Mouse (Mus musculus) midbrain, embryonic 12.5 days (tissue): ENCODE data around the gene Paqr9. TPM values are rescaled to one million over a fixed set of nuclear protein-coding genes. Genes with fewer than 3 reads are reported as not detected.
"Not testable (repeated sequence)": the region's sequence is repeated elsewhere in the genome, so short reads cannot be mapped to it uniquely, and the experiment has no call there.

Experiments
- ATAC-seq: fragments of 200-750 bp; cut with Nextera tagmentation; 2 replicates; pipeline ENCODE4 v1.8.0; 2017; ENCODE audit warnings: low read depth, moderate TSS enrichment, moderate library complexity; ENCODE audit not compliant: low FRiP score
- H3K27ac ChIP-seq: fragments of 300-500 bp; sonication (generic); replicated peaks from 2 replicates; pipeline ENCODE4 v1.5.1; 2016; ENCODE audit warnings: mild to moderate bottlenecking
- H3K27me3 ChIP-seq: fragments of 300-500 bp; sonication (generic); 2 replicates; pipeline ENCODE4 v1.6.1; 2016; ENCODE audit warnings: mild to moderate bottlenecking
- H3K36me3 ChIP-seq: fragments of 300-500 bp; sonication (generic); 2 replicates; pipeline ENCODE4 v1.6.1; 2016
- H3K4me1 ChIP-seq: fragments of 300-500 bp; sonication (generic); 2 replicates; pipeline ENCODE4 v1.6.1; 2016
- H3K4me2 ChIP-seq: fragments of 300-500 bp; sonication (generic); replicated peaks from 2 replicates; pipeline ENCODE4 v1.6.1; 2016; ENCODE audit warnings: mild to moderate bottlenecking, moderate library complexity
- H3K4me3 ChIP-seq: fragments of 300-500 bp; sonication (generic); 2 replicates; pipeline ENCODE4 v1.5.1; 2016; ENCODE audit warnings: mild to moderate bottlenecking
- H3K9ac ChIP-seq: fragments of 300-500 bp; sonication (generic); replicated peaks from 2 replicates; pipeline ENCODE4 v1.6.1; 2016; ENCODE audit warnings: mild to moderate bottlenecking, moderate library complexity
- H3K9me3 ChIP-seq: fragments of 300-500 bp; sonication (generic); 2 replicates; pipeline ENCODE4 v1.6.1; 2016; ENCODE audit warnings: mild to moderate bottlenecking
- WGBS: fragments of 180-500 bp; shearing (Covaris S2); methylation state at CpG from one replicate; pipeline ENCODE4 v1.1.7; 2016; 5-methylcytosine and 5-hydroxymethylcytosine counted together
- polyA plus RNA-seq: library from polyadenylated mRNA; unstranded; fragments of >200 nt; fragmentation: Nextera tagmentation; extraction: Ambion mirVana; gene quantifications from 2 replicates; pipeline ENCODE4 v1.2.1, GENCODE M21; 2016

The Paqr9 gene
- 0.64 and 0.68 TPM in 2 replicates for polyA plus RNA-seq

DNA sequence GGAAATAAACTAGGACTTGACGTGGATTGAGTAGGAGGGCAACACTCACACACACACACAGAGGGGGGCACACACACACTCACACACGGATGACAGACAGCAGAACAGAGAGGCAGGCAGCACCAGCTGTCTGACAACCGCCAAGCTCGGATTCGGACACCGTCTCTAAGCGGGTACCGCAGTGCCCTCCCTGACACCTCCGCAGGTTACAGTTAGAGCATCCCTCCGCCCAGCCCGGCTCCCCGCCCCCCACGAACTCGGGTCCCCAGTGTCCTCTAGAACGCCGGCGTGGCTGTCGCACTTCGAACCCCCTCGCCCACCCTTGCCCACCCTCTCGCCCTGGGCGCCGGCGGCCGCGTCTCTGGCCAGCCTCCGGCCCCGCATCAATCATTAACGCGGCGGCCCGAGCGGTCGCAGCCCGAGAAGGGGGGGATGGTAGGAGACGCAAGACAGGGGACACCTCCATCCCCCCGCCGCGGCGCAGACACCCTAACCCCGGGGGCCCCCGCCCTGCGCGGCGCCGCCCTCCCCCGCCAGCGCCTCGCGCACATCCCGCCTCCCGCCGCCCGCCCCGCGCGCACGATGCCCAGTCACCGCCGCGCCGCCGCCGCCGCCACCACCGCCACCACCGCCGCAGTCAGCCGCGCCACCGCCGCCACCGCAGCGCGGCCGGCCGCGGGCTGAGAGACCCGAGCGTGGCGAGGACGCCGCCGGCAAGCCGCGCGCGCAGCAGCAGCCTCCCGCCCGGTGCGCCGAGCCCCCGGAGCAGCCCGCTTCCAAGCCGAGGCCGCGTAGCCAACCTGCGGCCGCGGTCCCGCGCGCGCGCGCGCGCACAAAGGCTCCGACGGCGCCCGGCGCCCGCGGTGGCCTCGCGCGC, at the start of gene Paqr9:
TSS of gene Paqr9 (plus strand) at position 599 of the 877 bp plus-strand sequence.
- Histone ChIP-seq H3K27me3 (peaks cover 74% of the 10 kb centered on the region), H3K4me2 (peak within 1 kb of the TSS; percentile 93), H3K9ac (peak within 1 kb of the TSS; percentile 73), H3K27ac (peak within 1 kb of the TSS; percentile 42; the same call in 1 of the 2 replicates), H3K4me3 (peak within 1 kb of the TSS; percentile 67), H3K4me1 (peaks cover 13% of the 10 kb centered on the region), H3K36me3 (no peaks in the 10 kb centered on the region), H3K9me3 (no peaks in the 10 kb centered on the region)
- WGBS, result under 1% methylated on average over 54 of the region's 118 CpGs
- ATAC-seq, result peak; percentile 70

- peaks cover 16% of the 10 kb centered on the region for H3K4me1 ChIP-seq
- H3K4me3 ChIP-seq, result peak overlapping the region; percentile 98
- no peaks in the 10 kb centered on the region for H3K27me3 ChIP-seq
- WGBS, result 10% methylated on average over 21 of the region's 21 CpGs
- peak overlapping the region; percentile 95 for H3K4me2 ChIP-seq
- H3K27ac ChIP-seq, result peak overlapping the region; percentile 83; the same call in 1 of the 2 replicates
- peak; percentile 25; the same call in 1 of the 2 replicates for ATAC-seq
- H3K36me3 ChIP-seq, result no peaks in the 10 kb centered on the region
- peak overlapping the region; percentile 92 for H3K9ac ChIP-seq
- H3K9me3 ChIP-seq, result no peaks in the 10 kb centered on the region
Measured at GRCm38 (mm10) chr9:95510693-95511404, 48.6 kb upstream of the Paqr9 start.

GRCm38 (mm10) chr9:95511472-95512330, 47.8 kb upstream of the Paqr9 start, which contains the start of gene U2surp:
TSS of gene U2surp (minus strand) at chr9:95511996.
- H3K36me3 ChIP-seq, result no peaks in the 10 kb centered on the region

GRCm38 (mm10) chr9:95512331-95513030, 47.0 kb upstream of the Paqr9 start:
- Histone ChIP-seq H3K27ac (peak overlapping the region; percentile 83), H3K4me3 (peak overlapping the region; percentile 98), H3K9me3 (no peaks in the 10 kb centered on the region), H3K4me1 (peaks cover 16% of the 10 kb centered on the region), H3K9ac (peak overlapping the region; percentile 59), H3K36me3 (no peaks in the 10 kb centered on the region), H3K4me2 (peak overlapping the region; percentile 81), H3K27me3 (no peaks in the 10 kb centered on the region)
- peak; percentile 65 for ATAC-seq
- 26% methylated on average over 15 of the region's 15 CpGs for WGBS

More at GRCm38 (mm10) chr9:95511472-95512330, 47.8 kb upstream of the Paqr9 start, which contains the start of gene U2surp:
- Histone ChIP-seq H3K4me1 (peaks cover 16% of the 10 kb centered on the region), H3K9me3 (no peaks in the 10 kb centered on the region), H3K27ac (peak within 1 kb of the TSS; percentile 83), H3K9ac (peak within 1 kb of the TSS; percentile 92), H3K4me3 (peak within 1 kb of the TSS; percentile 98), H3K4me2 (peak within 1 kb of the TSS; percentile 95), H3K27me3 (no peaks in the 10 kb centered on the region)
- peak; percentile 97 for ATAC-seq
- under 1% methylated on average over 74 of the region's 74 CpGs for WGBS

DNA sequence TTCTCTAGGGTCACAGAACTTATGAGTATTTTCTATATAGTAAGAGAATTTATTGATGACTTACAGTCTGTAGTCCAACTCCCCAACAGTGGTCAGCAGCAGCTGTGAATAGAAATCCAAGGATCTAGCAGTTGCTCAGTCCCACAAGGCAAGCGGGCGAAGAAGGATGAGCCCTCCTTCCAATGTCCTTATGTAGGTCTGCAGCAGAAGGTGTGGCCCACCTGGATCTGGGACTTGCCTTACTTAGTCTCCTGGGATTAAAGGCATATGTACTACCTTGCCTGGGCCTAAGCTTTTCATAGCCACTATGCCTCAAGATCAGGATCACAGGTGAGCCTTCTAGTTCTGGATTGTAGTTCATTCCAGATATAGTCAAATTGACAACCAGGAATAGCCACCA, 45.7 kb upstream of the Paqr9 start:
- WGBS, result 97% methylated on average over 2 of the region's 2 CpGs
- Histone ChIP-seq H3K9me3 (no peaks in the 10 kb centered on the region), H3K9ac (no peak overlapping the region), H3K4me2 (no peak overlapping the region), H3K27me3 (no peaks in the 10 kb centered on the region), H3K27ac (no peak overlapping the region), H3K36me3 (no peaks in the 10 kb centered on the region), H3K4me1 (peaks cover 16% of the 10 kb centered on the region), H3K4me3 (no peak overlapping the region)
- ATAC-seq, result no peak

GRCm38 (mm10) chr9:95514361-95514760, 45.1 kb upstream of the Paqr9 start:
- H3K9ac ChIP-seq, H3K9me3 ChIP-seq, ATAC-seq, H3K27ac ChIP-seq, H3K4me3 ChIP-seq, H3K4me2 ChIP-seq, H3K27me3 ChIP-seq, H3K36me3 ChIP-seq: not testable (repeated sequence)
- H3K4me1 ChIP-seq, result peaks cover 16% of the 10 kb centered on the region
- 88% methylated on average over 3 of the region's 3 CpGs for WGBS

GRCm38 (mm10) chr9:95520563-95520962, 38.9 kb upstream of the Paqr9 start:
- no peak overlapping the region for H3K9ac ChIP-seq
- no peaks in the 10 kb centered on the region for H3K4me1 ChIP-seq
- no peak overlapping the region for H3K4me2 ChIP-seq
- H3K27me3 ChIP-seq, result no peaks in the 10 kb centered on the region
- no peak overlapping the region for H3K27ac ChIP-seq
- 89% methylated on average over 5 of the region's 5 CpGs for WGBS
- H3K36me3 ChIP-seq, result no peaks in the 10 kb centered on the region
- no peaks in the 10 kb centered on the region for H3K9me3 ChIP-seq
- no peak overlapping the region for H3K4me3 ChIP-seq
- ATAC-seq, result no peak

- H3K36me3 ChIP-seq, result no peaks in the 10 kb centered on the region
- no peak overlapping the region for H3K9ac ChIP-seq
- 87% methylated on average over 8 of the region's 8 CpGs for WGBS
- ATAC-seq, result no peak
- no peak overlapping the region for H3K4me2 ChIP-seq
- no peak overlapping the region for H3K27ac ChIP-seq
- no peaks in the 10 kb centered on the region for H3K4me1 ChIP-seq
- H3K4me3 ChIP-seq, result no peak overlapping the region
- no peaks in the 10 kb centered on the region for H3K9me3 ChIP-seq
- no peaks in the 10 kb centered on the region for H3K27me3 ChIP-seq
Measured at GRCm38 (mm10) chr9:95521031-95521430, 38.4 kb upstream of the Paqr9 start.

DNA sequence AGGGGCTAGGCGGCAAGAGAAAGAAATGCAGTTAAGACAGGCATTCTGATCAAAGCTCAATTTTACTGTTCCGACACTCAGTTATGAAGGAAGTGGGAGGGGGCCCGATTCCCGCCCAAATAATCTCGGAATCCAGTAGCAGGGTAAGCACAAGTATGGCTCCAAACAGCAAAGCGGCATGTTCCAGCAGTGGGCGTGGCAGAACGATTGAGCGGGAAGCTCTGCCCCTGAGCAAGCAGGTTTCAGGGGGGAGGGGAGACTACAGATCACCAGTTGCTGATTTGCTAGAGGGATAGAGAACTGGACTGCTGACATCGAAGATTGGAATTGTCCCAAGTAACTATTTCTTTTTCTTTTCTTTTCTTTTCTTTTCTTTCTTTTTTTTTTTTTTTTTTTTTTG, 37.9 kb upstream of the Paqr9 start:
- H3K4me2 ChIP-seq, result no peak overlapping the region
- no peaks in the 10 kb centered on the region for H3K27me3 ChIP-seq
- 61% methylated on average over 10 of the region's 10 CpGs for WGBS
- H3K4me1 ChIP-seq, result no peaks in the 10 kb centered on the region
- no peak overlapping the region for H3K9ac ChIP-seq
- H3K4me3 ChIP-seq, result no peak overlapping the region
- H3K27ac ChIP-seq, result no peak overlapping the region
- ATAC-seq, result no peak
- H3K36me3 ChIP-seq, result no peaks in the 10 kb centered on the region
- no peaks in the 10 kb centered on the region for H3K9me3 ChIP-seq

GRCm38 (mm10) chr9:95522561-95522960, 36.9 kb upstream of the Paqr9 start:
- no peak for ATAC-seq
- Histone ChIP-seq H3K4me2 (no peak overlapping the region), H3K36me3 (no peaks in the 10 kb centered on the region), H3K4me3 (no peak overlapping the region), H3K27ac (no peak overlapping the region), H3K9ac (no peak overlapping the region), H3K9me3 (no peaks in the 10 kb centered on the region), H3K4me1 (no peaks in the 10 kb centered on the region), H3K27me3 (no peaks in the 10 kb centered on the region)
- WGBS, result 89% methylated on average over 2 of the region's 2 CpGs

DNA sequence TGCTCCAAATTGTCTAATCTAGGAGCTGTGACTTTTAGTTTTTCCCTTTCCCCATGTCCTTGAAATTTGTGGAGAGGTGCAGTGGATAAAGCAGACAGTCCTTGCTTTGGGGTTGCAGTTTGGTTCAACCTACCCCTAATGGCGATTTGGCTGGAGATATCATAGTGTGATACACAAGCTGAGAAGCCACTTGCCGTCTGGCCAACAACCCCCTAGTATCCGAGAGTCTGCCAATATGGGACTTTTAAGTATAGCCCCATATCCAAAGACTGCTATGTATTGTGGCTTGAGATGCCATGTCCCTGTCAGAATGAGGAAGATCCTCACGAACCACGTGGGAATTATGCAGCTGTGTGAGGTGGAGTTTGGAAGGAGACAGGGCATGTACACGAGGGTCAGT, 34.1 kb upstream of the Paqr9 start:
- Histone ChIP-seq H3K4me1 (no peaks in the 10 kb centered on the region), H3K9me3 (no peaks in the 10 kb centered on the region), H3K27me3 (no peaks in the 10 kb centered on the region), H3K36me3 (no peaks in the 10 kb centered on the region), H3K27ac (no peak overlapping the region), H3K4me3 (no peak overlapping the region), H3K4me2 (no peak overlapping the region), H3K9ac (no peak overlapping the region)
- WGBS, result 78% methylated on average over 6 of the region's 6 CpGs
- no peak for ATAC-seq
